Comparison of ENCODE assay signal across 10 mouse cellular contexts in genomic region chr17:45566360-45567161, GRCm38 (mm10). TPM values are rescaled to one million over a fixed set of nuclear protein-coding genes. Genes with fewer than 3 reads are reported as not detected.
DNase-seq lines count a peak whose midpoint lies in the region; ATAC-seq and TF ChIP-seq lines count a peak whose summit lies in the region.
"Had no signal": no experiment of that assay in that cellular context is flagged by ENCODE, and none has a peak within 500 bp of the region (broad histone marks: within the 10 kb centered on the region; RNA-seq: fewer than 3 reads in every experiment).

No protein-coding gene starts in this region.

- H3K9ac ChIP-seq in forebrain, embryonic 14.5 days (ENCODE audit: low read length): no peak overlapping the region; the same call in 1 of the 2 replicates

- H3K4me1 ChIP-seq in forebrain, embryonic 14.5 days (ENCODE audit: control insufficient read depth, insufficient read depth, low read length): peaks cover 8% of the 10 kb centered on the region

- WGBS in forebrain, embryonic 14.5 days: 69% methylated on average over 18 of the region's 18 CpGs

- H3K4me2 ChIP-seq in forebrain, embryonic 14.5 days (ENCODE audit: low read length): no peak overlapping the region

- DNase-seq in cerebellum, postnatal 10 days: peak; percentile 65 to 74
- DNase-seq in cerebellum, adult 11 months: no peak
- DNase-seq in layer of hippocampus, adult 2 months (ENCODE audit: low spot score in 2 of 2): peak in 1 of 2 experiments; percentile 47
- no peak for DNase-seq in layer of hippocampus, adult 9-11 months
- DNase-seq in forebrain, embryonic 14.5 days (ENCODE audit: low spot score): no peak
- peak; percentile 61 for DNase-seq in naive thymus-derived CD4-positive, alpha-beta T cell, adult 2 months (ENCODE audit: low read depth)
- DNase-seq: thymus, adult 2 months had no signal

- H3K27ac ChIP-seq in layer of hippocampus, adult 2 months: peak overlapping the region; percentile 39; the same call in 1 of the 2 replicates
- 0 out of 2 replicates have a peak overlapping the region, but pooled peaks have one; percentile 1 for H3K27ac ChIP-seq in forebrain, embryonic 14.5 days (ENCODE audit: low read depth, low read length)

- no peak for TF ChIP-seq CTCF in layer of hippocampus, adult 2 months (conservative IDR thresholded peaks at IDR 0.05)

- peaks cover 66% of the 10 kb centered on the region for H3K36me3 ChIP-seq in forebrain, embryonic 14.5 days (ENCODE audit: control insufficient read depth, insufficient read depth, low read length)

- no peak for ATAC-seq in forebrain, embryonic 14.5 days
- no peak for ATAC-seq in CD4-positive, CD25-positive, alpha-beta regulatory T cell, adult 4 months
- ATAC-seq in inflammation-experienced regulatory T-cells, adult 6 months: no peak

- H3K9me3 ChIP-seq in forebrain, embryonic 14.5 days (replicated peaks; ENCODE audit: control insufficient read depth, low read length): no peaks in the 10 kb centered on the region
- H3K9me3 ChIP-seq: megakaryocyte, embryonic 14.5 days had no signal

- no peaks in the 10 kb centered on the region for H3K27me3 ChIP-seq in forebrain, embryonic 14.5 days (replicated peaks; ENCODE audit: control insufficient read depth, insufficient read depth, low read length)
- H3K27me3 ChIP-seq: megakaryocyte, embryonic 14.5 days had no signal

- no peak overlapping the region for H3K4me3 ChIP-seq in layer of hippocampus, adult 2 months
- no peak overlapping the region for H3K4me3 ChIP-seq in forebrain, embryonic 14.5 days (ENCODE audit: low read depth, low read length)
- H3K4me3 ChIP-seq: megakaryocyte, embryonic 14.5 days had no signal

RNA-seq across cellular contexts. Expression of gene Slc35b2, which starts 2.9 kb away (rescaled TPM):
- 10 to 100 TPM; 31.1 to 31.8 TPM for total RNA-seq in layer of hippocampus, adult 2 months (2021)
- polyA plus RNA-seq in forebrain, embryonic 14.5 days (2014; fragmentation: Nextera tagmentation; extraction: Ambion mirVana): 99.4 and 102 TPM in 2 replicates
- 10 to 100 TPM; 27.6 to 39.0 TPM for polyA plus RNA-seq in CD4-positive, CD25-positive, alpha-beta regulatory T cell, adult 4 months (2017; shearing (Covaris generic))
- polyA plus RNA-seq in inflammation-experienced regulatory T-cells, adult 6 months (2017; shearing (Covaris generic)): 10 to 100 TPM; 30.2 to 38.1 (median 32.6) TPM

RNA-seq across cellular contexts. Expression of gene Hsp90ab1, which starts 6.5 kb away (rescaled TPM):
- 1,000 to 10,000 TPM; 1,695 to 1,765 TPM for total RNA-seq in layer of hippocampus, adult 2 months (2021)
- 1,462 and 1,472 TPM in 2 replicates for polyA plus RNA-seq in forebrain, embryonic 14.5 days (2014; fragmentation: Nextera tagmentation; extraction: Ambion mirVana)
- 1,000 to 10,000 TPM; 1,172 to 1,222 TPM for polyA plus RNA-seq in CD4-positive, CD25-positive, alpha-beta regulatory T cell, adult 4 months (2017; shearing (Covaris generic))
- polyA plus RNA-seq in inflammation-experienced regulatory T-cells, adult 6 months (2017; shearing (Covaris generic)): 1,000 to 10,000 TPM in 1 of 3 experiments, 100 to 1,000 TPM in 2; 939 to 1,028 (median 983) TPM

RNA-seq across cellular contexts. Expression of gene Nfkbie, which starts 11.1 kb away (rescaled TPM):
- total RNA-seq in layer of hippocampus, adult 2 months (2021): 1 to 10 TPM; 2.6 to 2.7 TPM
- polyA plus RNA-seq in forebrain, embryonic 14.5 days (2014; fragmentation: Nextera tagmentation; extraction: Ambion mirVana): 3.3 and 4.1 TPM in 2 replicates
- 10 to 100 TPM; 33.1 to 48.1 TPM for polyA plus RNA-seq in CD4-positive, CD25-positive, alpha-beta regulatory T cell, adult 4 months (2017; shearing (Covaris generic))
- polyA plus RNA-seq in inflammation-experienced regulatory T-cells, adult 6 months (2017; shearing (Covaris generic)): 10 to 100 TPM; 35.1 to 44.1 (median 43.1) TPM

RNA-seq across cellular contexts. Expression of gene Tmem151b, which starts 17.1 kb away (rescaled TPM):
- 100 to 1,000 TPM; 106 to 112 TPM for total RNA-seq in layer of hippocampus, adult 2 months (2021)
- 19.2 and 21.2 TPM in 2 replicates for polyA plus RNA-seq in forebrain, embryonic 14.5 days (2014; fragmentation: Nextera tagmentation; extraction: Ambion mirVana)
- polyA plus RNA-seq in CD4-positive, CD25-positive, alpha-beta regulatory T cell, adult 4 months (2017; shearing (Covaris generic)): under 1 TPM; 0.15 to 0.35 TPM
- under 1 TPM; 0.12 to 0.63 (median 0.14) TPM for polyA plus RNA-seq in inflammation-experienced regulatory T-cells, adult 6 months (2017; shearing (Covaris generic))

RNA-seq across cellular contexts. Expression of gene Slc29a1, which starts 32.8 kb away (rescaled TPM):
- 10 to 100 TPM; 21.1 to 23.0 TPM for total RNA-seq in layer of hippocampus, adult 2 months (2021)
- polyA plus RNA-seq in forebrain, embryonic 14.5 days (2014; fragmentation: Nextera tagmentation; extraction: Ambion mirVana): 53.0 and 60.9 TPM in 2 replicates
- polyA plus RNA-seq in CD4-positive, CD25-positive, alpha-beta regulatory T cell, adult 4 months (2017; shearing (Covaris generic)): 100 to 1,000 TPM in 1 of 2 experiments, 10 to 100 TPM in 1; 88.0 to 154 TPM
- 100 to 1,000 TPM in 2 of 3 experiments, 10 to 100 TPM in 1; 72.2 to 131 (median 109) TPM for polyA plus RNA-seq in inflammation-experienced regulatory T-cells, adult 6 months (2017; shearing (Covaris generic))

Comparison
In these comparisons a context has a peak if more than half of its experiments do, and no peak if none do; other contexts are left out.
1. DNase-seq: peak in cerebellum, postnatal 10 days (2 of 2) and naive thymus-derived CD4-positive, alpha-beta T cell, adult 2 months (single experiment); none in cerebellum, adult 11 months (single experiment), layer of hippocampus, adult 9-11 months (single experiment) and forebrain, embryonic 14.5 days (single experiment).